Mouse (Mus musculus) heart, postnatal 0 days (tissue): ENCODE measurements around the gene Frmd8. TPM values are rescaled to one million over a fixed set of nuclear protein-coding genes. Genes with fewer than 3 reads are reported as not detected.
"Not testable (repeated sequence)": the region's sequence is repeated elsewhere in the genome, so short reads cannot be mapped to it uniquely, and the experiment has no call there.

Experiments
- ATAC-seq: fragments of 200-750 bp; cut with Nextera tagmentation; 2 replicates; pipeline ENCODE4 v1.8.0; 2017; ENCODE audit warnings: low read depth, moderate number of reproducible peaks, moderate library complexity; ENCODE audit not compliant: insufficient read depth
- DNase-seq: peaks from one replicate; pipeline ENCODE4 v3.0.0-alpha.2; 2016; ENCODE audit warnings: low spot score
- H3K27ac ChIP-seq: fragments of 300-500 bp; sonication (generic); 2 replicates; pipeline ENCODE4 v1.5.1; 2014; ENCODE audit warnings: low read depth, mild to moderate bottlenecking
- H3K27me3 ChIP-seq: fragments of 300-500 bp; sonication (generic); 2 replicates; pipeline ENCODE4 v1.6.1; 2014; ENCODE audit warnings: low read length, mixed read lengths; ENCODE audit not compliant: control insufficient read depth, insufficient read depth
- H3K36me3 ChIP-seq: fragments of 300-500 bp; sonication (generic); replicated peaks from 2 replicates; pipeline ENCODE4 v1.6.1; 2014; ENCODE audit warnings: low read length, mixed read lengths; ENCODE audit not compliant: control insufficient read depth, insufficient read depth
- H3K4me1 ChIP-seq: fragments of 300-500 bp; sonication (generic); 2 replicates; pipeline ENCODE4 v1.6.1; 2014; ENCODE audit warnings: antibody characterized with exemption; ENCODE audit not compliant: control insufficient read depth, insufficient read depth
- H3K4me2 ChIP-seq: fragments of 300-500 bp; sonication (generic); 2 replicates; pipeline ENCODE4 v1.6.1; 2014; ENCODE audit warnings: low read depth, mild to moderate bottlenecking, low read length, moderate library complexity
- H3K4me3 ChIP-seq: fragments of 300-500 bp; sonication (generic); 2 replicates; pipeline ENCODE4 v1.5.1; 2014; ENCODE audit warnings: low read depth, low read length
- H3K9ac ChIP-seq: fragments of 300-500 bp; sonication (generic); replicated peaks from 2 replicates; pipeline ENCODE4 v1.6.1; 2014; ENCODE audit warnings: low read depth, low read length, mixed read lengths
- H3K9me3 ChIP-seq: fragments of 300-500 bp; sonication (generic); replicated peaks from 2 replicates; pipeline ENCODE4 v1.6.1; 2016; ENCODE audit warnings: low read length; ENCODE audit not compliant: control insufficient read depth
- CTCF ChIP-seq: IDR thresholded peaks from 2 replicates; pipeline ENCODE4 v1.5.1; 2016; ENCODE audit warnings: antibody characterized with exemption, control low read depth, low read depth
- EP300 ChIP-seq: IDR thresholded peaks from 2 replicates; pipeline ENCODE4 v1.6.1; 2016; ENCODE audit warnings: antibody characterized with exemption, low read depth
- WGBS: fragments of 180-500 bp; shearing (Covaris S2); extraction: QIAGEN DNeasy Blood & Tissue Kit; methylation state at CpG from one replicate; pipeline ENCODE4 v1.1.7; 2014; 5-methylcytosine and 5-hydroxymethylcytosine counted together
- polyA plus RNA-seq: library from polyadenylated mRNA; unstranded; fragments of >200 nt; fragmentation: Nextera tagmentation; extraction: Ambion mirVana; gene quantifications from 2 replicates; pipeline ENCODE4 v1.2.1, GENCODE M21; 2015
- total RNA-seq: library from RNA; depleted of rRNA; stranded (reverse); fragments of >200 nt; gene quantifications from 2 replicates; pipeline ENCODE4 v1.2.3, GENCODE M21; 2014; ENCODE audit warnings: low replicate concordance

Gene Frmd8
- total and polyA plus RNA-seq, 2 experiments from 2014 or later: 12.8 to 29.1 TPM

- H3K9ac ChIP-seq: no peak overlapping the region
- 0 out of 2 replicates have a peak overlapping the region, but pooled peaks have one; percentile 22 for H3K27ac ChIP-seq
- no peak overlapping the region for H3K4me2 ChIP-seq
- no peak overlapping the region for H3K4me3 ChIP-seq
- H3K9me3 ChIP-seq: no peaks in the 10 kb centered on the region
- no peaks in the 10 kb centered on the region for H3K27me3 ChIP-seq
- TF ChIP-seq EP300 (0 out of 2 replicates have a peak, but pooled peaks have one; percentile 36), CTCF (no peak)
- peaks cover 8% of the 10 kb centered on the region for H3K36me3 ChIP-seq
- no peak for ATAC-seq
- no peaks in the 10 kb centered on the region for H3K4me1 ChIP-seq
- 89% methylated on average over 12 of the region's 12 CpGs for whole genome bisulfite sequencing
- DNase-seq: peak; percentile 27
Observed at GRCm38 (mm10) chr19:5891521-5892258, 16.6 kb upstream of the Frmd8 start.

- Histone ChIP-seq H3K9me3 (no peaks in the 10 kb centered on the region), H3K27ac (no peak overlapping the region), H3K36me3 (no peaks in the 10 kb centered on the region), H3K4me2 (no peak overlapping the region), H3K4me3 (no peak overlapping the region), H3K4me1 (no peaks in the 10 kb centered on the region), H3K9ac (no peak overlapping the region), H3K27me3 (no peaks in the 10 kb centered on the region)
- TF ChIP-seq EP300 (no peak), CTCF (no peak)
- WGBS: 61% methylated on average over 4 of the region's 4 CpGs
- DNase-seq (no peak), ATAC-seq (no peak)
Observed at GRCm38 (mm10) chr19:5889211-5889610, 14.1 kb upstream of the Frmd8 start.

- DNase-seq (no peak), ATAC-seq (no peak)
- TF ChIP-seq CTCF (no peak), EP300 (no peak)
- H3K27ac ChIP-seq: no peak overlapping the region
- H3K4me2 ChIP-seq: no peak overlapping the region
- no peak overlapping the region for H3K9ac ChIP-seq
- no peaks in the 10 kb centered on the region for H3K4me1 ChIP-seq
- 49% methylated on average over 3 of the region's 3 CpGs for WGBS
- no peaks in the 10 kb centered on the region for H3K9me3 ChIP-seq
- H3K36me3 ChIP-seq: no peaks in the 10 kb centered on the region
- no peak overlapping the region for H3K4me3 ChIP-seq
- no peaks in the 10 kb centered on the region for H3K27me3 ChIP-seq
Observed at GRCm38 (mm10) chr19:5887234-5887815, 12.3 kb upstream of the Frmd8 start.

- H3K4me1 ChIP-seq: no peaks in the 10 kb centered on the region
- no peak for DNase-seq
- H3K9me3 ChIP-seq: no peaks in the 10 kb centered on the region
- H3K4me3 ChIP-seq: no peak overlapping the region
- H3K9ac ChIP-seq: no peak overlapping the region
- 67% methylated on average over 4 of the region's 4 CpGs for WGBS
- H3K27ac ChIP-seq: no peak overlapping the region
- ATAC-seq: no peak
- no peak overlapping the region for H3K4me2 ChIP-seq
- H3K27me3 ChIP-seq: no peaks in the 10 kb centered on the region
- H3K36me3 ChIP-seq: no peaks in the 10 kb centered on the region
- peak; percentile 48 for TF ChIP-seq CTCF
- TF ChIP-seq EP300: no peak
Observed at GRCm38 (mm10) chr19:5885838-5886237, 10.8 kb upstream of the Frmd8 start.

DNA sequence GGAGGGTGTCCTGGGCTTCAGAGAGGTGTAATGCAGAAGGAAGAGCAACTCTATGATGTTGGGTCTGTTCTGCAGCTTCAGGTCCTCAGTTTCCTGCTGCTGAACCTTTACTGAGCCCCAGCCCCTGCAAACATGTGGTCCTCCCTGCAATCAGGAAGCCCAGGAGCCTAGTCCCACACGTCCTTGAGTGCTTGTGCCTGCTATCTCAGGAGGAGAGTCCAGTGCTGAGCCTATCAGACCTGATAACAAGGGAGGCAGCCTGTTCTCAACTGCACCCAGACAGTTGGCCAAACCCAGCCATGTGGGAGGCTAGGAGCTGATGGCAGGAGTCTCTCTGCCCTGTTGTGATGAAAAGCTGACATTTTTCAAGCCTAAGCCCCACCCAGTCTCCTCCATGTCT is 8.9 kb upstream of the Frmd8 start:
- no peaks in the 10 kb centered on the region for H3K9me3 ChIP-seq
- H3K4me2 ChIP-seq: no peak overlapping the region
- H3K9ac ChIP-seq: no peak overlapping the region
- 32% methylated on average over 1 of the region's 1 CpGs for WGBS
- TF ChIP-seq CTCF: no peak
- no peak for TF ChIP-seq EP300
- H3K27me3 ChIP-seq: no peaks in the 10 kb centered on the region
- ATAC-seq (no peak), DNase-seq (no peak)
- no peaks in the 10 kb centered on the region for H3K4me1 ChIP-seq
- H3K36me3 ChIP-seq: no peaks in the 10 kb centered on the region
- H3K27ac ChIP-seq: no peak overlapping the region
- no peak overlapping the region for H3K4me3 ChIP-seq

DNA sequence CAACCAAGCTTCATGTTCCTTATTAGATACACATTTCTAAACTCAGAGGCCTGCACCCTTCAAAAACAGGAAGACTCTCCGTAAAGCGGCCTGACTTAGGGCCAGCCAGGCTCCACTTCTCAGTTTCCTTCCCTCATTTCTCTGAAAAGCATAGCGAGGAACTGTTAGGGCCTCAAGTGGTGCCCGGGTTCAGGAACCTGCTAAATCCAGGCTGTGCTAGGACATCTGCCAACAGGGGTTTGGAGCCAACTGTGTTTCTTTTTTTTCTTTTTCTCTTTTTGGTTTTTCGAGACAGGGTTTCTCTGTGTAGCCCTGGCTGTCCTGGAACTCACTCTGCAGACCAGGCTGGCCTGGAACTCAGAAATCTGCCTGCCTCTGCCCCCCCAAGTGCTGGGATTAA is 7.0 kb upstream of the Frmd8 start:
- ATAC-seq, DNase-seq, H3K4me2 ChIP-seq, H3K36me3 ChIP-seq, H3K4me1 ChIP-seq, H3K27ac ChIP-seq, H3K9ac ChIP-seq, H3K4me3 ChIP-seq, H3K27me3 ChIP-seq, H3K9me3 ChIP-seq: not testable (repeated sequence)
- WGBS: 64% methylated on average over 5 of the region's 5 CpGs
